Mouse (Mus musculus) ZHBTc4 (cell line): ENCODE data around the gene Cgref1.

Source experiments
- DNase-seq: peaks from one replicate; pipeline ENCODE4 v3.0.0-alpha.2; 2011; ENCODE audit warnings: low read depth, low spot score

Gene Cgref1

DNA sequence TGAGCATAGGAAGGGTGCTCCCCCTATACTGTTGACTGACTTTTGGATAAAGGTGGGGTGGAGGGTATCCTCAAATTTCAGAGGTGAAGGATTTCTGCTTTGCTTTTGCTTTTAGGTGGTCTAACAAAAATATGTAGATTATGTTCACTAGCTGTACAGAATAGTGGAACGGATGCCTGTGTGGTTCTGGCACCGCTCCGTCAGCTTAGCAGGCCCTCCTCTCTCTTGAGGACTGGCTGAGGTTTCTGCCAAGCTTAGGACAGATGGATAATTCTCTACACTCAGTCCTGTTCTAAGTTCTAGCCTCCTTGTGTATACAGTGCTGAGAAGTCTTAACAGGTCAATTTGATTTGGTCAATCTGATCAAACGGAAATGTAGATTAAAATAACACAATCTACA, 5.1 kb upstream of the Cgref1 start:
- DNase-seq: no peak

DNA sequence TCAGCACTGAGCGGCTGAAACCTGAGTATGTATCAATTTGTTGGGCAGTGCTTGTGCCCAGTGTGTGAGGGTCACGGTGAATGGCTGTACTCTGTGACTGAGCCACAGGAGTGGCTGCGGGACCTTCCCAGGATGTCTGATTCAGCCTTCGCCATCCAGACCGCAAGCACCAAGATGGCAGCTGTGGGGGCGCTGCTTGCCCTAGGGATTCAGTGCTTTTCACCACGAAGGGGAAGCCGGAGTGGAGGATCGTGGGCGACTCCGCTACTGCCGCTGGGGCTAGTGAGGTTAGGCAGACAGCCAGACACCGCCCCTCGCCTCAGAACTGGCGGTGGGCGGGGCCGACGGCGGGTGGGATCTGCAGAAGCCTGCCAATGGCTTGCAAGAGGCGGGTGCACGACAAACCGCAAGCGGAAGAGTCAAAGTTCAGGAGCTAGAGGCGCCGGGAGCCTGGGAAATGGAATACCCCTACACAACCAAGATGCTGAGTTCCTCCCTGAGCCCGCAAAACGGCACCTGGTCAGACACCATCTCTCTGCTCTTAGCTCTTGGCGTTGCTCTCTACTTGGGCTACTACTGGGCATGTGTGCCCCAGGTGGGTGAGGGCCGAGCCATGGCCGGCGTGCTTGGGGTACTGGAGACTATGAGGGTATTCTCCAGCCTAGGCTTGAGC, 4.4 kb upstream of the Cgref1 start:
- peak; percentile 98 for DNase-seq

DNA sequence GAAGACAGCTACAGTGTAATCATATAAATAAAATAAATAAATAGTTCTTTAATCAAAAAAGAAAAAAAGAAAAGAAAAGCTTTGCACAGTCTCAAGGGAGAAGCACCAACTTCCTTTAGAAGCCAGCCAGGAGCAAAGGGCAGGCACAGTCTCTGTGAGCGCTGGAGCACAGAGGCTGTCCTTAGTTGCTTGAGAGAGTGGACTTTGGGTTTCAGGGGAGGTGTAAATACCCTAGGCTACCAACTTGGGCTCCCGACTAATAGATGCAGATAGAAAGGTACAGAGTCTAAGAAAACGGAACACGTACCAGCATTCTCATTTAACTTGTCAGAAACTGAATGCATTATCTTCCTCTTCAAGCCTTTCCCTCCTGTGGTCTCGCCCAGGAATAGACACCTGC, 3.2 kb upstream of the Cgref1 start:
- DNase-seq: no peak

DNA sequence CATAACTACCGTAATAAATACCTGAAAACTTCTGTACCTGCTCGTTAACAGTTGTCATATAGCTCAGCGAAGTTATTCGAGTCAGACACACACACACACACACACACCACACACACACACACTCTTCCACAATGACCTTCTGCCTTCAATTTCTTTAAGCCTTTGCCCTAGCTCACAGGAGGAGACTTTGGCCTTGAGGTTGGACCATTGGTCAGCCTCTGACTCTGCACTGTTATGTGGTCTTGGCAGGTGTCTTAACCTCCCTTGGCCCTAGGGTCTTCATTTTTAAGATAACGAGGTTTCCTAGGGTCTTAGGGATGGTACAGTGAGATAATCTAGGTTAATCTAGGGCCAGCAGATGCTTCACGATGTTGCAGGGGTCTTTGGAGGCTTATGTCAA, 1.0 kb downstream of the Cgref1 start:
- DNase-seq: no peak

DNA sequence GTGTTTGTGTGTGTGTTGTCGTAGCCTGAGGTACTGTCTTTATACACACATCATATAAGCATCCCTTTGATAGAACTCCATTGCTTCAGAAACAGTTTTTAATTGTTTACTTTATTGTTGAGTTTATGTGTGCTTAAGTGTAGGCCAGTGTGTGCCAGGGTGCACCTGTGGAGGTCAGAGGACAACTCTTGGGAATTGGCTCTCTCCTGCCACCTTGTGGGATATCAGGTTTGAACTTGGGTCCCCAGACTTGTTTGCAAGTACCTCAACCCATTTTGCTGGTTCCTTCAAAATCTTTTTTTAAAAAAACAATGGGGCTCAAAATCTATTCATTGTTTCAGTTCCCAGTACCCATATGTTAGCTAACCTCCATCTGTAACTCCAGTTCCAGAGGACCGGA, 2.4 kb downstream of the Cgref1 start:
- DNase-seq: peak; percentile 65

DNA sequence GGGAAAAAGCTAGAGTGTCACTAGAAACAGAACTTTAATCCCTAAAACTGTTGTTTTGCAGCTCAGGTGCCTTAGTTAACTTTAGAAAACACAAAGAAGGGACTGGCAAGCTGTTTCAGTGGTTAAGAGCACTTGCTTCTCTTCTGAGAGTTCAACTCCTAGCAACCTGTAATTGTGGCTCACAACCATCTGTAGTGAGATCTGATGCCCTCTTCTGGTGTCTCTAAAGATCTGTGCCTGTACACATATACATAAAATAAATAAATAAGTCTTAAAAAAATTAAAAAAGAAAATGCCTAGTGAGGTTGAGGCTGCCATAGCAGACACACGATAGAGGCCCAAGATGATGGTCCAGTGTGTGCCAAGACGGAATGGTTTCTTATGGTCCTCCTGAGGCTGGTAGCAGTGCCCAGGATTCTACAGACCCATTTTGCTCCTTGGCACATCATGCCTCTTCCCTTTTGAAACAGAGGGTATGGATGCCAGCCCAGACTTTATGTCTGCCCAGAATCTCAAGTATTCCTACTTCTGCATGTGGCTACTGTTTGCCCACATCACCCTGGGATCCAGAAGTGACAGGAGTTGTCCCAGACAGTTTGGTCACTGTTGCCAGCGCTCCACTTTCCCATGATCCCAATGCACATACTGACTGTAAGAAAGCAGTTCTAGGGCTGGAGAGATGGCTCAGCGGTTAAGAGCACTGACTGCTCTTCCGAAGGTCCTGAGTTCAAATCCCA, 10.5 kb downstream of the Cgref1 start:
- DNase-seq: no peak

DNA sequence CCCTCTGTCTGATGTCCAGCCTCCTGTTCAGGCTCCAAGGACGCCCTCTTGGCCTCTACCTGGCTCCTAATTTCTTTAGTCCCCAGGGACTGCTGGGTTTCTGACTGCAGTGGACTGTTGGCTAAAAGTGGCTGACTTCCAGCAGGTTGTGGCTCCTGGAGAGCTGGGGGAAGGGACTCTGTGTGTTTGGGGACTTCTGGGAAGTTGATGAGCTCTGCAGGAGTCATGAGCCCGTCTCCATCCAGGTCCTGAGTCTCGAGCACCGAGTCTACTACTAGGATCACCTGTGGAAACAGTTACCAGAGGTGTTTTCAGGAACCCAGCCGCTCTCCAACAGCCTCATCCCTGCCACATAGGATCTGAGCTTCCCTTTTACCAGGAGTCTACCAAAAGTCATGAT, 11.7 kb downstream of the Cgref1 start:
- no peak for DNase-seq

DNA sequence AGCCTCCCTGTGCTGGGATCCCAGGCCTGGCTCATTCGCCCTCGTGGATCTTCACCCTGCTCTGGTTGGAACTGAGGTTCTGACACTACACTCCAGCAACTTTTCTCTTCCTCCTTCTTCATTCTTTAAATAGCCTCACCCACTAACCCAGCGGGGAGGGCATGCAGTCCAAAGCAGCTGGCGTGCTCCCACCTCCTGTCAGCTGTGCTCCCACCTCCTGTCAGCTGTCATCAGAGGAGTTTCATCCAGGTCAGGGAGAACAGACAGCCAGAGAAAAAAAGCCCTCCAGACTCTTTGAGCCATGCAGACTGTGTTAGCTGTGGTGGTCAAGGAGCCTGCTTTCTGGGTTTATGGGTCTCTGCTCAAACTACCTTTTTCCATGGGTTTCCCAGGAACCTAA, 14.0 kb downstream of the Cgref1 start:
- DNase-seq: no peak

DNA sequence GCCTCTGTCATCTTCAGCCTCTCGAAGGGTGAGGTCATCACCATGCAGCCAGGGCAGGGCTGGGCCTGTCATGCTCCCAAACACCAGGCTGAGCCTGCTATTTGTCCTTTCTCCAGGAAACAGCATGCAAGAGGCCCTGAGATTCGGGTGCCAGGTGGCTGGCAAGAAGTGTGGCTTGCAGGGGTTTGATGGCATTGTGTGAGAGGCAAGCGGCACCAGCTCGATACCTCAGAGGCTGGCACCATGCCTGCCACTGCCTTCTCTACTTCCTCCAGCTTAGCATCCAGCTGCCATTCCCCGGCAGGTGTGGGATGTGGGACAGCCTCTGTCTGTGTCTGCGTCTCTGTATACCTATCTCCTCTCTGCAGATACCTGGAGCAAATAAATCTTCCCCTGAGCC, 14.5 kb downstream of the Cgref1 start:
- no peak for DNase-seq

DNA sequence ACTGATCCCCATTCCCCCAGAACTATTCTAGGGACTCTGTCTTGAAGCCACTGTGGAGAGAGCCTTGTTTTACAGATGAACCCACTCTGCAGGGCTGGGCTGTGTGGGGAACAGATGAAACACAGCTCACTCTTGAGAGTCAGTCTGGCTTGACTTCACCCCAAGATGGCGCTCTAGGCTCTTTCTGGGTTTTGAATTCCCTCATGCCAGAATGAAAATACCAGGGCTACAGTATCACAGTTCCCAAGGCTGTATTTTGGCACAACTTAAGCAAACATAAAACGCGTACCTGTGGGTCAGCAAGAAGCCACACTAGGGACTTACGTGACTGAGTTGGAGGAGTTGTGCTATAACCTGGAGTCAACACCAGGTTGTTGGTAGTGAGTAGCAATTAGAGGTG, 15.3 kb downstream of the Cgref1 start:
- DNase-seq: peak; percentile 64

DNA sequence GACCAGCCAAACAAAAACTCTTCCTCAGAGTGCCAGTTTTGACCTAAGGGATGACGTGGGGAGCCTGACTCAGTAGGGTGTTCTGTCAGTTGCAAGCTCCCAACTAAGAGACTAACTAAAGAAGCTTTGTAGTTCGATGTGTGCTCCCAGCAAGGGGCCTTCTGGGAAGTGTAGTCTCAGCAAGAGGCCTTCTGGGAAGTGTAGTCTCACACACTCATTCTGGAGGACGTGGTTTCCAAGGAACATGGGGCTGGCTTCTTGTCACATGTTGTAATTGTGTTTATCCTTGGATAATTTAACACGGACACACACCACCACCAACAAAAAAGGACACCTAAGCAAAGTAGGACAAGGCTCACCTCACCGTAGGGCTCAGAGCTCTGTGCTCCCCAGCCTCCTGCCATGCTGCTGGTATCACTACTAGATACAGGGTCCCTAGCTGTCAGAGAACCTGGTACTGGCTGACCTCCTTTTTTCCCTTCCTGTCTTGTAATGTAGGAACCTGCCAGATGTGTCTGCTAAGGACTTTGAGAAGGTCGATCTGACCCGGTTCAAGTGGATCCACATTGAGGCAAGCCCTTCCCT, 17.4 kb downstream of the Cgref1 start:
- peak; percentile 57 for DNase-seq

DNA sequence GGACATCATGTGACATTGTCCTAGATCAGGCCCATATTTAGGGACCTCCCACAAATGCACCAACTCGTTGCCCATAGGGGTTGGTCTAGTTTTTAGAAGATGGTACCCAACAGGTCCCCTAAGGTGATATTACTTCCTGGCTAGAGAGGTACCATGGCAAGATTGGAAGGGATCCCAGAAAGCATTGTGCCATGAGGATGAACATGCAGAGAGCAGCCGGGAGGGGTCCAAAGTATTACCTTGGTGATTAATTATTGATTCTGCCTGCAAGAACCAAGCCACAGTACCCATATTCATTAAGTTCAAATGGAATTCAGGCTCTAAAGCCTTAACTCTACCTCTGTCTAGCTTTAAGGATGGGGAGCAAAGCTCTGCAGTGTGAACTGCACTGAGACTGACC, 19.3 kb downstream of the Cgref1 start:
- no peak for DNase-seq

DNA sequence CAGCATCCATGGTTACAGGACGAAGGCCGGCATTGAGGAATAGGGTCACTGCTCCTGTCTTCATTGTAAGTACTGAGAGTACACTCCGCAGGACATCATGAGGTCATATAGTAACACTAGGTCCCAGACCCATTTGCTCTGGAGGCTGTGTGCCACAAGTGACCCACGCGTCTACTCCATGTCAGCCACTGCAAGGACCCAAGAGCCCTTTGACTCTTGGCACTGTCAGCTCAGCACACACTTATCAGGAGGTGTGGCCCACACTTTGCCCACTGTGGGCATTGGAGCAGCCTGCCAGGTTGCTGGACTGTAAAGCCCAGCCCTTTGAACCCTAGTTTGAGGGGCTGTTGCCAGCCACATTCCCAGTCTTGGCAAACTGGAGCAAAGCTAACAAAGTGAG, 20.2 kb downstream of the Cgref1 start:
- no peak for DNase-seq

DNA sequence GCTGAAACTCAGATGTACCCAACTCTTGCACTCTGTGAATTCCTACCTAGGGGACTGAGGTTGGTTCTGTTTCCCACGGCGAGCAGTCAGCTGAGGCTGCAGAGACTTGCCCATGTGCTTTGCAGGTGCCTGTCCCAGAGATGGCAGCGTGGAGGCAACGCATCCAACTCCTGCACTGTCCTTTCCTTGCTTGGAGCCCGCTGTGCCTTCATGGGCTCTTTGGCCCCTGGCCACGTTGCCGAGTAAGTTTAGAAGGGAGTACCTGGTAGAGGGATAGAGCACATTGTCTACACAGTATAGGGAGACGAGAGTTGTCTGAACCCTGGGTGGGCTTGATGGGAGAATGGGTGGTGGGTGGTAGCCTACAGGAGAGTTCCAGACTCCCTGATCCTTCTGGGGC, 20.8 kb downstream of the Cgref1 start:
- DNase-seq: no peak

DNA sequence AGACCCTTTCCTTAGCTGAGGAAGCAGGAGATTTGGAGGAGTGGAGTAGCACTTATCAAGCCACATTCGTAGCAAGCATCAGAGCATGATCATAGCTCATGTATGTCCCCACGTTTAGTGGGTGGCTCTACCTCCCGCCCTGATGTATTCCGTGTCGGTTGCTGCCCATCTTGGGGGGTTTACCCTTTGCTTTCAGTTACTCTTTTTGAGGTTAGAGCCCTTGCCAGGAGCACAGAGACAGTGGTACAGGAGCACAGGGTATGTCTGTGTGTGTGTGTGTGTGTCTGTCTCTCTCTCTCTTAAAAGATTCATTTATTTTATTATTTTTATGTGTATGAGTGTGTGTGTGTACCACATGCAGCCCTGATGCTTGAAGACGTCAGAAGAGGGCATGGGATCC, 22.3 kb downstream of the Cgref1 start:
- no peak for DNase-seq

DNA sequence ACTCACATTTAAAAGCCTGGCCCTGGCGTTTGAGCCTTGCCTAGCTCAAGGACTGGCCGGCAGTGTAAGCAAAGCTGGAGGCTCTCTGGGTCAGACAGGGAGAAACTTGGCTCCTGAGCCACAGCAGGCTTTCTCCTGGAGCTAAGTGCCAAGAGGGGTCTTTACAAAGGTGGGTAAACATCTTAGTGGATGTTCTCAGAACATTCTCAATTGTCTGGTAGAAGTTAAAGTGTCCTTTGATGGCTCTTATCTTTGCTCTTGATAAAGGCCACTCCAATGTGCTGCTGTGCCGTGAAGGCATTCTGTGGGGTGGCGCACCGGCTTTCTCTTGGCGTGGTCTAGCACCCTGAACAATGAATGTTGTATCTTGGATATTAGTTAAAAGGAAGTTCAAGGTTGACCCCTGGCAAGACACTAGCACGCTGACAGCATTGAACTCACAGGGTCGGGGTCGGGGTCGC, 22.8 kb downstream of the Cgref1 start:
- DNase-seq: no peak

DNA sequence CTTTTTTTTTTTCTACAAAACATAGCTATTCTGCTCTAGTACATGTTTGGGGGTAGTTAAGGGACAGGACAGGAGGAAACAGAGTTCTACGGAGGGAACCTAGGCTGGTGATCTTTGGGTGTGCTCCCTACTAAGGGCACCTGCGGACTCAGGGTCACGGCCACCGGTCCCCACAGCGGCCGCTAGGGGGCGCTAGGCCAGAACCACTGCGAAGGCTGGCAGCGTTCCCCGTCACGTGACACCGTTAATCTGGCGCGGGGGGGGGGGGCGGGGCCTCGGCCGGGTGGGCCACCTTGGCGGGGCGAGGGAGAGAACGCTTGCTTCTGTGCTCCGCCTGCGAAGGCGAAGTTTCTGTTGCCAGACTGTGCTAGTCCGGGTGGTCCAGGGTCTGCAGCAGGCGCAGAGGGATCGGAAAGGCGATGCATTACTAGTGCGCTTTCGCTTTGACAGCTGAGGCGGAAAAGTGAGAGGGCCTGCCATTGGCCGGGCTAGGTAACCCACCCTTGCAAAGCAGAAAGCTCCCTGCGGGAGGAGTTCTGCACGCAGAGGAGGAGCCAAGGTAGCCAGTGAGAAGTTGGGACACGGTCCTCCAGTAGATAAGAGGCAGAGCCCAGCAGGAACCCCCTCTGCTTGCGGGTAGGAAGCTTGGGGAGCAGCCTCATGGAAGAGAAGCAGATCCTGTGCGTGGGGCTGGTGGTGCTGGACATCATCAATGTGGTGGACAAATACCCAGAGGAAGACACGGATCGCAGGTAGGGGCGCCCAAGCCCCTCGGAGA, 23.9 kb downstream of the Cgref1 start, which contains the start of gene Khk:
Gene Khk, plus strand, starts transcription at position 176 of the 778 bp plus-strand sequence.
- peak; percentile 95 for DNase-seq

DNA sequence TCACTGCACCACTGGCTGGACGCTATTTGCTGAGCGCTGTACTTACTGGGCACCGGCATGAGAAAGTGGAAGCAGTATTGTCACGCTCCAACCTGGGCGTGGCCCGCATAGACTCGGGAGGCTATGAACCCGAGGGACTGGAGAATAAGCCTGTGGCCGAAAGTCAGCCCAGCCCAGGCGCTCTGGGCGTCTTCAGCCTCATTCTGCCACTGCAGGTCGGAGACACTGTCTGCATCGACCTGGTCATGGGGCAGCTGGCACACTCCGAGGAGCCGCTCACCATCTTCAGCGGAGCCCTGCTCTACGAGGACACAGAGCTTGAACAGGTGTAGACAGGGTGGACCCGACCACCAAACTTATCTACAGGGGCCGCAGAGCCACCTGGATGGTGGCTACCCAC, 24.8 kb downstream of the Cgref1 start:
- peak; percentile 52 for DNase-seq

DNA sequence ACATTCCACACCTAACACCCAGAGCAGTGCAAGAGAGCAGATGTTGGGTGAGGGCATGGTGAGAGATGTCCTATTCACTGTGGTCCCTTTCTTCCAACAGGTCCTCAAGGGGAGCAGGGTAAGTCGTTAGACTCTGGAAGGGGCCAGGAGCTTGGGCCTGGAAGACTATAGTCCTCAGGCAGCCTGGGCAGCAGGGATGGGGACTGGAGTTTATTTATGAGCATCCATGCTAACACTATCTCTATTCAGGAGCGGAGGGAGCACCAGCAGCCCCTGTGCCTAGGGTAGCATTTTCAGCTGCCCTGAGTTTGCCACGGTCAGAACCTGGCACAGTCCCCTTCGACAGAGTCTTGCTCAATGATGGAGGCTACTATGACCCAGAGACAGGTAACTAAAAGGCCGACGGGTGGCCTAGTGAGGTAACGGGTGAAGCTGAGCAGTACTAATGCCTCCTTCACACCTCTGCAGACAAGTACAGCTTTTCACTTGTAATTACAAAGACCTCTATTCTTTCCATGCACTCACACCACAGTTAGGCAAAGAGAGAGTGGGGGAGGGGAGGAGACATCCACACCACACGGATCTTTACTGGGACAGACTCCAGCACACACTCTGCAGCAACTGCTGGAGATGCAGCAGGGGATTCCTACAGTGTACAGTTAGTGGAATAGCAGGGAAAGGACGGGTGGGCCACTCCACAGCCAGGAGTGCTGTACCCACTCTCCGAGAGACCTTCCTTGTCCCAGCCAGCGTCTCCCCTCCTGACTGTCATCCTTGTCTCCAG, 25.4 kb downstream of the Cgref1 start:
- peak; percentile 52 for DNase-seq

DNA sequence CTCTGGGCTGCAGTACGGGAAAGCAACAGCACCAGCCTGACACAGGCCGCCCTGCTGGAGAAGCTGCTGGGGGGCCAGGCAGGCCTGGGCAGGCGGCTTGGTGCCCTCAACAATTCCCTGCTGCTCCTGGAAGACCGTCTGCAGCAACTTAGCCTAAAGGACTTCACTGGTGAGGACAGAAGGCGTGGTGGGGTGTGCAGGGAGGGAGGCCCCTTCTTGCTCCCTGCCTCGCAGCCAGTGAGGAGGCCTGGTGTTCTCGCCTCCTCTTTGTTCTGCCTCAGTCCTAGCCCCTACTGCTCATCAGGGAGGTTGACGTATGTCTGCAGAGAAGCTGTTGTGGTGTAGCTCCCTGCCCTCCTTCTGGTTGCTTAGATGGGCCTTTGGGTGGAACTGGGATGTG, 26.7 kb downstream of the Cgref1 start:
- DNase-seq: no peak

DNA sequence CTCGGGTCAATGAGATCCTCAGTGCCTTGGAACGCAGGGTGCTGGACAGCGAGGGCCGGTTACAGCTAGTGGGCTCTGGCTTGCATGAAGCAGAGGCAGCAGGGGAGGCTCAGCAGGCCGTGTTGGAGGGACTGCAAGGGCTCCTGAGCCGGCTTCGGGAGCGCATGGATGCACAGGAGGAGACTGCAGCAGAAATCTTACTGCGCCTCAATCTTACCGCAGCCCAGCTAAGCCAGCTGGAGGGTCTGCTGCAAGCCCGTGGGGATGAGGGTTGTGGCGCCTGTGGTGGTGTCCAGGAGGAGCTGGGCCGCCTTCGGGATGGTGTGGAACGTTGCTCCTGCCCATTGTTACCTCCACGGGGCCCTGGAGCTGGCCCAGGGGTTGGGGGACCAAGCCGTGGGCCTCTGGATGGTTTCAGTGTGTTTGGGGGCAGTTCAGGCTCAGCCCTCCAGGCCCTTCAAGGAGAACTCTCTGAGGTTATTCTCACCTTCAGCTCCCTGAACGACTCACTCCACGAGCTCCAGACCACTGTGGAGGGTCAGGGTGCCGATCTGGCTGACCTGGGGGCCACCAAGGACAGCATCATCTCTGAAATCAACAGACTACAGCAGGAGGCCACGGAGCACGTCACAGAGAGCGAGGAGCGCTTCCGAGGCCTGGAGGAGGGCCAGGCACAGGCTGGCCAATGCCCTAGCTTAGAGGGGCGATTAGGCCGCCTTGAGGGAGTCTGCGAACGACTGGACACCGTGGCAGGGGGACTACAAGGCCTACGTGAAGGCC, 27.3 kb downstream of the Cgref1 start:
- DNase-seq: no peak
